Mouse (Mus musculus) thymus, adult 18-20 months (tissue): ENCODE results near the gene Gm1673.

Experiments used
- DNase-seq, 2 experiments: peaks; one replicate each; pipeline ENCODE4 v3.0.0; 2022; ENCODE audit warnings: mixed read lengths in 2 of 2

Gene Gm1673

GRCm38 (mm10) chr5:33997829-33998504 is 14.7 kb downstream of the Gm1673 start:
- no peak for DNase-seq

- no peak for DNase-seq
Measured at GRCm38 (mm10) chr5:33998505-33998877, 15.3 kb downstream of the Gm1673 start.

GRCm38 (mm10) chr5:33999466-34000090 is 16.3 kb downstream of the Gm1673 start:
- no peak for DNase-seq

GRCm38 (mm10) chr5:34000809-34001208 is 17.6 kb downstream of the Gm1673 start:
- DNase-seq, result no peak

- no peak for DNase-seq
Measured at GRCm38 (mm10) chr5:34001401-34001800, 18.2 kb downstream of the Gm1673 start.

GRCm38 (mm10) chr5:34002636-34003035 is 19.4 kb downstream of the Gm1673 start:
- no peak for DNase-seq

GRCm38 (mm10) chr5:34004618-34005017 is 21.4 kb downstream of the Gm1673 start:
- no peak for DNase-seq

GRCm38 (mm10) chr5:34006832-34007231 is 23.6 kb downstream of the Gm1673 start:
- DNase-seq, result no peak

GRCm38 (mm10) chr5:34007392-34007941 is 24.2 kb downstream of the Gm1673 start:
- no peak for DNase-seq

GRCm38 (mm10) chr5:34014652-34015051 is 31.4 kb downstream of the Gm1673 start:
- no peak for DNase-seq

GRCm38 (mm10) chr5:34018968-34019367 is 35.7 kb downstream of the Gm1673 start:
- DNase-seq, result no peak

GRCm38 (mm10) chr5:34030101-34030500 is 46.9 kb downstream of the Gm1673 start:
- no peak for DNase-seq

- no peak for DNase-seq
Measured at GRCm38 (mm10) chr5:34031022-34031421, 47.8 kb downstream of the Gm1673 start.

- no peak for DNase-seq
Measured at GRCm38 (mm10) chr5:34032520-34032919, 49.3 kb downstream of the Gm1673 start.
